Mouse (Mus musculus): Measurements from ENCODE around the gene Etv6. TPM values are rescaled to one million over a fixed set of nuclear protein-coding genes. Genes with fewer than 3 reads are reported as not detected.

Etv6 gene
- polyA plus RNA-seq, 1 experiment from 2014 or later, result 6.8 TPM

DNA sequence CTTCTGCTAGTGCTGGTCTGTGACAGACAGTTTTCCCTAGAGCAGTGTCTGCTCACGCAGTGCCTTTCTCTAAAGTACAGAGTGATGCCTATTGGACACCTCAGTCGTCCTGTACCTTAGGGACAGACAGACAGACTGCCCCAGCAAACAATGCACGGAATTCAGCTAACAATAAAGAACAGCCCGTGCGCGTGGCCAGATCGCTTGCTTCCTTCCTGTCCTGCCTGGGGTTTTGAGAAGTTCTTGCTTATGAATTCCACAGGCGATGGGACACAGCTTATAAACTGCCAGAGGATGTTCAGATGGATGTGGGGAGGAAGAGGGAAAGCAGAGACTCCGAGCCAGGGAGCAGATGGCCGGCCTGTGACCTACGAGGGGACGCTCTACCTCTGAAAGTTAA is 25.3 kb downstream of the Etv6 start:
- H3K27me3 ChIP-seq, result no peaks in the 10 kb centered on the region
- no peak overlapping the region for H3K4me3 ChIP-seq
- H3K4me1 ChIP-seq, result peaks cover 25% of the 10 kb centered on the region
- 82% methylated on average over 12 of the region's 12 CpGs for WGBS
- H3K9me3 ChIP-seq, result no peaks in the 10 kb centered on the region
- no peaks in the 10 kb centered on the region for H3K36me3 ChIP-seq
- no peak overlapping the region for H3K4me2 ChIP-seq (replicated peaks)
- H3K9ac ChIP-seq (replicated peaks), result no peak overlapping the region
- no peak for ATAC-seq (replicated peaks)
- no peak overlapping the region for H3K27ac ChIP-seq (replicated peaks)

DNA sequence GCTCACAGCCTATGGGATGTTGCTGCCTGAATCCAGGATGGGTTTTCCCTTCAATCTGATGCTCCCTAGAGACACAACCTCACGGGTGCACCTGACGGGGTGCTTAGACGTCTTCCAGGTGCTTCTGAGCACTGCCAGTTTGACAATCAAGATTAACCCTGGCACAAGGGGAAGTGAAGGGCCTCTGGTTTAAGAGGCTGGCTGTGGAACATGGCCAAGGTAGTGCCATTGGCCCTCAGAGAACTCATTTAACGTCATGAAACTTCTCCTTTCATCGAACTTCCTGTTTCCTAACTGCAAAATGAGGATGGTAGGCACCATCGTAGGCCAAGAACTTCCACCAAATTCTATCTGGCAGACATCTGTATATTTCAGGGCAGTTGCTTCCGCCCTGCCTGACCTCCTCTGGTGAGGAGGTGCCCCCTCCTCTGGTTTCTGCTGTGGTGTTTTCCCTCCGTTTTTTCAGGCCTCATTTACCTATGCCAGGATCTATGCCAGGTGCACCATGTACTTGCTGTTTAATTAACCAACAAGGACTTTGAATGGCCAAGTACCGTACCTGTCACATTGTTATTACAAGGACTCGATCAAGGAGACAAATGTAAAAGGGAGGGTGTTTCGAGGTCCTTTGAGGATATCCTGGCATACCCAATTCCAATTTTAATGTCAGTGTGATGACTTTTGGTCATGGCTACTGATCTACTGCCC is 29.7 kb downstream of the Etv6 start:
- H3K9me3 ChIP-seq, result no peaks in the 10 kb centered on the region
- H3K4me2 ChIP-seq (replicated peaks), result no peak overlapping the region
- no peaks in the 10 kb centered on the region for H3K27me3 ChIP-seq
- 87% methylated on average over 11 of the region's 11 CpGs for WGBS
- ATAC-seq (replicated peaks), result no peak
- no peaks in the 10 kb centered on the region for H3K36me3 ChIP-seq
- H3K9ac ChIP-seq (replicated peaks), result no peak overlapping the region
- H3K27ac ChIP-seq (replicated peaks), result no peak overlapping the region
- H3K4me3 ChIP-seq, result no peak overlapping the region
- H3K4me1 ChIP-seq, result no peaks in the 10 kb centered on the region

DNA sequence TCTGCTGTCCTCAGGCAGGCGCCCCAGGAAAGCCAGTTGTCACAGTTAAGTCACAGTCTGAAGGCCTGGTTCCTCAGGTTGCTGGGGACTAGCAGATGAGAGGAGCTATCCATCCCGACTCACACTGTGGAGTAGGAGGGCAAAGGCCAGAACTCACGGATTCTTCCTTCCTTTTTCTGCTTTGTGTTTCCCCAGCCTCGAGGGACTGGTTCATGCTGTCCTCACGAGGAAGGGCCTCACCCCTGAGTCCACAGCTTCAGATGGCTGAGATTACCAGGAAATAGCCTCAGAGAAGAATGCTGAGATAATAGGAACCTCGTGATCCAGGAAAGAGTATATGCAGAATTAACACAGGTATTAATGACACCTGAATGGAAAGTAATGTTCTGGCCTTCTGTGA is 30.6 kb downstream of the Etv6 start:
- H3K4me3 ChIP-seq, result no peak overlapping the region
- H3K9ac ChIP-seq (replicated peaks), result no peak overlapping the region
- ATAC-seq (replicated peaks), result no peak
- H3K4me1 ChIP-seq, result no peaks in the 10 kb centered on the region
- 85% methylated on average over 6 of the region's 6 CpGs for WGBS
- no peak overlapping the region for H3K27ac ChIP-seq (replicated peaks)
- H3K27me3 ChIP-seq, result no peaks in the 10 kb centered on the region
- no peak overlapping the region for H3K4me2 ChIP-seq (replicated peaks)
- H3K9me3 ChIP-seq, result no peaks in the 10 kb centered on the region
- no peaks in the 10 kb centered on the region for H3K36me3 ChIP-seq

DNA sequence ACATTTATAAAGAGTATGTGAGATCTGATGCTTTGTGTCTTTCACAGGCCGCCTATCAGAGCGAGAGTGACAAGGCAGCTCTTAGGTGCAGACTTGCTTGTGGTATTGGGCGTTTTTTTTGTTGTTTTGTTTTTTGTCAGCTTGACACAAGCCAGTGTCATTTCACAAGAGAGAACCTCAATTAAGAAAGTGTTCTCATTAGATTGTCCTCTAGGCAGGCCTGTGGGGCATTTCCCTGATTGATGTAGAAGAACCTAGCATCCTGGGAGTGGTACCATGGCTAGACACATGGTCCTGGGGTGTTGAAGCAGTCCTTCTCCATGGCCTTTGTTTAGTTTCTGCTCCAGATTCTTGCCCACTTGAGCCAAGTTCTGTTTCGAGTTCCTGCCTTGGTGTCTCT is 31.5 kb downstream of the Etv6 start:
- WGBS, result 79% methylated on average over 4 of the region's 4 CpGs
- Histone ChIP-seq H3K9ac (replicated peaks) (no peak overlapping the region), H3K4me1 (no peaks in the 10 kb centered on the region), H3K27me3 (no peaks in the 10 kb centered on the region), H3K27ac (replicated peaks) (no peak overlapping the region), H3K4me3 (no peak overlapping the region), H3K36me3 (no peaks in the 10 kb centered on the region), H3K9me3 (no peaks in the 10 kb centered on the region), H3K4me2 (replicated peaks) (no peak overlapping the region)
- no peak for ATAC-seq (replicated peaks)

DNA sequence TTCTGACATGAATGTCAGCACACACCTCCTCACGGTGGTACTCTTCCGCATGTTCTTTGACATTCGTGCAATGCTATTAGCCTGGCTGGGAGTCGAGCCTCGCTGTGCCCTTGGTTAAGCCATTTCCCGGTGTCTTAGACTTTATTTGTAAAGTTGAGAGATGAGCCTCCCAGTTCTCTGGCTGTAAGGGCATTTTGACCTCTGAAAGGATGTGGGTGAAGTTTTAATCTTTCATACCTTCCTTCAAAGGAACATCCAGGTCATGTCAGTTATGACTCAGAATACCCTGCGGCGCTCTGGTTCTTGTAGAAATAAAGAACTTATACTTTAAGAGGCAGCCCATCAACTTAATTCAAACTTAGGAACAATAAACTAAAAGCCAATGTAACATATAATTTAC is 32.0 kb downstream of the Etv6 start:
- no peak for ATAC-seq (replicated peaks)
- no peak overlapping the region for H3K4me3 ChIP-seq
- no peak overlapping the region for H3K4me2 ChIP-seq (replicated peaks)
- no peaks in the 10 kb centered on the region for H3K4me1 ChIP-seq
- no peaks in the 10 kb centered on the region for H3K9me3 ChIP-seq
- 97% methylated on average over 8 of the region's 8 CpGs for WGBS
- no peak overlapping the region for H3K9ac ChIP-seq (replicated peaks)
- no peaks in the 10 kb centered on the region for H3K27me3 ChIP-seq
- no peaks in the 10 kb centered on the region for H3K36me3 ChIP-seq
- no peak overlapping the region for H3K27ac ChIP-seq (replicated peaks)

DNA sequence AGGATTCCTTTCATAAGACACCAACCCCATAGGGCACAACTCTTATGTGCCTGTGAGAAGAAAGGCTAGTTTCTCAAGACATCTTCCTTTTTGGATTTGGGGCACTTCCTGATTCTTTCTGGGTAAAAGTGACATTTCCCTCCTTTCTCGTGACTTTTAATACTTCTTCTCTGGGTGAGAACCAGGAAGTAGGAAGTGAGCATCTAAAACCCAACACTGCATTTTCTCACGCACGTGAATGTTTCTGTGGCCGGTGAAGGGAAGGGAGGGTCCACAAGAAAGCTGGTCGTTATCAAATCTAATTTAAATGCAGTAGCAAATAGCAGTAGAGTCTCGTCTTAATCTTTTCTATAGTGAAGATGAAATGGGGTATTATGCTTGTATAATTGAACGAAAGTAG is 36.9 kb downstream of the Etv6 start:
- WGBS, result 54% methylated on average over 7 of the region's 7 CpGs
- no peak overlapping the region for H3K4me3 ChIP-seq

DNA sequence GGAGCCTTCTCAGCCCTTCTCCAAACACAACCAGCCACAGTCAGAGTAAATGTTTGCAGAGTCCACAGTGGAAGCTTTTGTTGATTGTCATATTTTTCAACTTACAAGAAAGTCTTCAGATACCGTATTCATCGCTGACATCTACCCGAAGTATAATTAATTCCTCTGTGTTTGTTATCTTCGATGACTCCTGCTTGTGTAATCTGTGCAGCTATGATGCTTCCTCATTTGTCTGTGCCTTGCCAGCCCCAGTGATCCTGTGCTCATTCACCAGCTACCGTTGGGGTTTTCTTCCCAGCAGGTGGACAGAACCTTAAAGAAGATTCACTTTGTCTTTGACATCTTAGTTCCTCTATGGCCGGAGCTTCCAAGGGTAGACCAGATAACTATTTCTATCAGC is 37.4 kb downstream of the Etv6 start:
- Histone ChIP-seq H3K4me2 (replicated peaks) (no peak overlapping the region), H3K9me3 (no peaks in the 10 kb centered on the region), H3K27me3 (no peaks in the 10 kb centered on the region), H3K27ac (replicated peaks) (no peak overlapping the region), H3K4me1 (no peaks in the 10 kb centered on the region), H3K9ac (replicated peaks) (no peak overlapping the region), H3K4me3 (no peak overlapping the region), H3K36me3 (0 out of 2 replicates have a peak, but pooled peaks cover 2% of the 10 kb centered on the region)
- no peak for ATAC-seq (replicated peaks)
- WGBS, result 89% methylated on average over 6 of the region's 6 CpGs

More for the DNA sequence above, 36.9 kb downstream of the Etv6 start:
- Histone ChIP-seq H3K36me3 (0 out of 2 replicates have a peak, but pooled peaks cover 2% of the 10 kb centered on the region), H3K4me1 (no peaks in the 10 kb centered on the region), H3K9ac (replicated peaks) (no peak overlapping the region), H3K9me3 (no peaks in the 10 kb centered on the region), H3K27me3 (no peaks in the 10 kb centered on the region), H3K27ac (replicated peaks) (no peak overlapping the region), H3K4me2 (replicated peaks) (no peak overlapping the region)
- ATAC-seq (replicated peaks), result no peak

DNA sequence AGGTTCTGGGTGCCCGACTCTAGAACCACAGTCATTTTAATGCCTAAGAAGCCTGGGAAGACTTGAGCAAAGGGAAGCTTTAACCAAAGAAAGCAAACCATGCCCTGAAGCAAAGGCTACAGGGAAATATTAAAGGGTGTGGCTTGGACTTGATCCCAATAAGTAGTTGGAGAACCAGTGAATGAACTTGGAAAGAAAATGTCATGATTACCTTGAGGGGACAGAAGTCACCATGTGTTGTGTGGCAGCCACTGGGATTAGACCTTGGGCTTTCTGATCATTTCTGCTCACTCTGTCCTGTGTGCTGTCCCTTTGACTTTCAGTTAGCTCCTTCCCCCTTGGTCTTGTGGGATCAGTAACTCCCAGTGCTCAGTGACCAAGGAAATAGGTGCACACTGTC is 38.9 kb downstream of the Etv6 start:
- 100% methylated on average over 1 of the region's 1 CpGs for WGBS
- Histone ChIP-seq H3K36me3 (0 out of 2 replicates have a peak, but pooled peaks cover 2% of the 10 kb centered on the region), H3K27ac (replicated peaks) (no peak overlapping the region), H3K4me1 (no peaks in the 10 kb centered on the region), H3K27me3 (no peaks in the 10 kb centered on the region), H3K4me2 (replicated peaks) (no peak overlapping the region), H3K9me3 (no peaks in the 10 kb centered on the region), H3K4me3 (no peak overlapping the region), H3K9ac (replicated peaks) (no peak overlapping the region)
- no peak for ATAC-seq (replicated peaks)

DNA sequence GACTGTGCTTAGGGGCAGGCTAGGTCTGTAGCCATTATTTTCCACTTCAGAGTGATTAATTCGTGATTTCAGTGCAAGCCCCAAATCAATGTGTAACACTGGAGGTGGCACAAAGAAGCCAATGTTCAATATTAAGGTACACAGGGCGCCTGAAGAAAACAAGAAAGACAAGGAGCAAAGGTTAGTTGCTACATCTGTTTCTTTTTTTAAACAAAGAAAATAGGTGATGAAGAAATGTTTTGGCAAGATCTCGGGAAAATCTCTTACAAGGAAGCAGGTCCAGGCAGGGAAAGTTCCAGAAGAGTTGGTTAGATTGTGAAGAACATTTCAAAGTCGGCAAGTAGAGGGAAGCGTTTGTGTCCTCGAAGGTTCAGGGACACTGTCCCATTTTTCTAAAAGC is 39.5 kb downstream of the Etv6 start:
- Histone ChIP-seq H3K4me2 (replicated peaks) (no peak overlapping the region), H3K4me3 (no peak overlapping the region), H3K9ac (replicated peaks) (no peak overlapping the region), H3K27ac (replicated peaks) (no peak overlapping the region), H3K9me3 (no peaks in the 10 kb centered on the region), H3K36me3 (0 out of 2 replicates have a peak, but pooled peaks cover 2% of the 10 kb centered on the region), H3K4me1 (no peaks in the 10 kb centered on the region), H3K27me3 (no peaks in the 10 kb centered on the region)
- 92% methylated on average over 6 of the region's 6 CpGs for WGBS
- no peak for ATAC-seq (replicated peaks)

DNA sequence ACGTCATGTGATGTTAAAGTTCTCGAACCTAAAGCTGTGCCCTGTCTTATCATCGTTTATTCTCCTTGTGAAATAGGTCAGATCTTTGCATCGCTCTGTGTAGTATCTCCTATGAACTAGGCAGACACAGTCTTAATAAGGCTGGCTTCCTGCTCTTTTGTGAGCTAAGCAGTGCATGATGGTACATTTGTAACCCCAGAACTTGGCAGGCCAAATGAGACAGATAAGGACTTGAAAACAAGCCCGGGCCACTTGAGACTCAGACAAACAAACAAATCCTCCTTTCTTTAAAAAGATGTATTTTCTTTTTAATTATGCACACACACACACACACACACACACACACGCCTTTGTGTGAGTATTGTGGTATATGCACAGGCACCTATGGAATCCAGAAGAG is 42.5 kb downstream of the Etv6 start:
- WGBS, result 94% methylated on average over 6 of the region's 6 CpGs
- no peak overlapping the region for H3K4me2 ChIP-seq (replicated peaks)
- ATAC-seq (replicated peaks), result no peak
- no peaks in the 10 kb centered on the region for H3K4me1 ChIP-seq
- H3K4me3 ChIP-seq, result no peak overlapping the region
- H3K36me3 ChIP-seq, result 0 out of 2 replicates have a peak, but pooled peaks cover 2% of the 10 kb centered on the region
- H3K9me3 ChIP-seq, result no peaks in the 10 kb centered on the region
- no peak overlapping the region for H3K27ac ChIP-seq (replicated peaks)
- no peak overlapping the region for H3K9ac ChIP-seq (replicated peaks)
- no peaks in the 10 kb centered on the region for H3K27me3 ChIP-seq

DNA sequence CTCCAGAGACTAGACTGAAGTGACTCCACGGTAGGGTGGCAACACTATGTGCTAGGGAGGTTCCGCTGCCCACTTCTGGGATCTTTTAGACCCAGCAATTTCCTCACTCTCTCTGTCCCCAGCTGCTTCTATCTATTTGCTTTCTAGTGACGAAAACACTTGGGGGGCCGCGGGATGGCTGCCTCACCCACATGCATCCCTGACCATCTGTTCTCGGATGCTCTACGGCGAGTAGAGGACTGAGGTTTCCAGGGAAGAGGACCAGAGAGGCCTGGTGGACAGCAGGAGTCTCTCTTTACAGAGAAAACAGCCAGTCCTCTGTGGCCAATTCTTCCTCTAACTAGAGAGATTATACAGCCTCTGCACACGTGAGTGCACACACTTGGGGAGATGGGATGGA is 43.6 kb downstream of the Etv6 start:
- H3K27ac ChIP-seq (replicated peaks), result no peak overlapping the region
- no peaks in the 10 kb centered on the region for H3K9me3 ChIP-seq
- H3K4me2 ChIP-seq (replicated peaks), result no peak overlapping the region
- 82% methylated on average over 9 of the region's 9 CpGs for WGBS
- H3K27me3 ChIP-seq, result no peaks in the 10 kb centered on the region
- no peaks in the 10 kb centered on the region for H3K4me1 ChIP-seq
- H3K36me3 ChIP-seq, result no peaks in the 10 kb centered on the region
- no peak overlapping the region for H3K4me3 ChIP-seq
- H3K9ac ChIP-seq (replicated peaks), result no peak overlapping the region
- no peak for ATAC-seq (replicated peaks)

DNA sequence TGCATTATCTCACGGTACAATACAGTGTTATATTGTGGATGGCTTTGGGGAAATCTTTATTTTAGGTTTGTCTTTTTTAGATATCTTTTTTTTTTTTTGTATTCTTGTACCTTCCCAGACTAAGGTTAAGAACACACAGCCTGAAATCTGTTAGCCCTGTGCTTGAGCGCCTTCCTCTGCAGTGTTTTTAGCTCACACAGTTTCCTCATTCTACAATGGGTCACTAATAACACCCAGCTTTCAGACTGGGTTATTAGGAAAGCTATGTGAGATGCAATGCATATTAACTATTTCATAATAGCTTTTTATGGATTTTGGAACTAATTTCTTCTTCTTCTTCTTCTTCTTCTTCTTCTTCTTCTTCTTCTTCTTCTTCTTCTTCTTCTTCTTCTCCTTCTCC is 44.1 kb downstream of the Etv6 start:
- ATAC-seq (replicated peaks), result no peak
- Histone ChIP-seq H3K4me3 (no peak overlapping the region), H3K9ac (replicated peaks) (no peak overlapping the region), H3K4me1 (no peaks in the 10 kb centered on the region), H3K9me3 (no peaks in the 10 kb centered on the region), H3K27me3 (no peaks in the 10 kb centered on the region), H3K36me3 (no peaks in the 10 kb centered on the region), H3K27ac (replicated peaks) (no peak overlapping the region), H3K4me2 (replicated peaks) (no peak overlapping the region)
- 96% methylated on average over 2 of the region's 2 CpGs for WGBS

DNA sequence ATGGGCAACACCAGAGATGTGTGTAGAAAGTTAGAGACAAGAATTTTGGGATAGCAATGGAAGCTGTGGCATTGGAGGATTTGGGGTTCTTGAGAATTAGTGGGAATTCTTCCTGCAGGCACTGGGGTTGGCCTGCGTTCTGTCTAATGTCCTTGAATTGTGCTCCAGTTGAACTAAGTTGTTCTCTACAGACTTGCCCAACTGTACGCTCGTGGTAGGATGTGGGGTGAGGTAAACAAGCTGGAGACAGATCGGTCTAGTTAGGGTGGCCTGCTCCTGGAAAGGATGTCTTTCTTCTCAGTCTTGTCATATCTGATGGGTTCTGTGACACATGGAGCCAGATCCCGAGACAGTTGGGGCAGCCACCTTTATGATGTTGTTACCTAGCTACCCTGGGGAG is 45.4 kb downstream of the Etv6 start:
- ATAC-seq (replicated peaks), result no peak
- 96% methylated on average over 5 of the region's 5 CpGs for WGBS
- no peak overlapping the region for H3K9ac ChIP-seq (replicated peaks)
- no peaks in the 10 kb centered on the region for H3K36me3 ChIP-seq
- no peak overlapping the region for H3K4me3 ChIP-seq
- no peaks in the 10 kb centered on the region for H3K27me3 ChIP-seq
- H3K9me3 ChIP-seq, result no peaks in the 10 kb centered on the region
- no peak overlapping the region for H3K27ac ChIP-seq (replicated peaks)
- no peak overlapping the region for H3K4me2 ChIP-seq (replicated peaks)
- no peaks in the 10 kb centered on the region for H3K4me1 ChIP-seq

Data from forebrain, embryonic 15.5 days (tissue).